Mouse (Mus musculus) ES-E14 (cell line): Measurements from ENCODE around the gene Snn. TPM values are rescaled to one million over a fixed set of nuclear protein-coding genes. Genes with fewer than 3 reads are reported as not detected.

Experiments
- DNase-seq: peaks from one replicate; pipeline ENCODE4 v3.0.0-alpha.2; 2013; ENCODE audit warnings: low read depth, low spot score
- H3K27ac ChIP-seq: 2 replicates; pipeline ENCODE4 v1.5.1; 2012; ENCODE audit warnings: low read depth, mild to moderate bottlenecking, low read length, moderate library complexity, mixed read lengths; ENCODE audit not compliant: poor library complexity, insufficient read depth, severe bottlenecking
- H3K36me3 ChIP-seq: 2 replicates; pipeline ENCODE4 v1.6.1; 2012; ENCODE audit warnings: mild to moderate bottlenecking, low read length, moderate library complexity, mixed read lengths; ENCODE audit not compliant: control insufficient read depth, poor library complexity, insufficient read depth, severe bottlenecking
- H3K4me1 ChIP-seq, 2 experiments: fragments of 150-350 bp in 1 of 2; sonication (generic) in 1 of 2; 2 replicates each; pipeline ENCODE4 v1.6.1; 2012; ENCODE audit warnings: low read length in 2 of 2, mild to moderate bottlenecking in 1 of 2, mixed read lengths in 1 of 2; ENCODE audit not compliant: control insufficient read depth in 2 of 2, insufficient read depth in 2 of 2, poor library complexity in 1 of 2
- H3K4me3 ChIP-seq, 2 experiments: fragments of 150-350 bp in 1 of 2; sonication (generic) in 1 of 2; 2 replicates each; pipeline ENCODE4 v1.5.1; 2012; ENCODE audit warnings: low read length in 2 of 2, low read depth in 1 of 2, mild to moderate bottlenecking in 1 of 2, mixed read lengths in 1 of 2; ENCODE audit not compliant: insufficient read depth in 1 of 2, poor library complexity in 1 of 2, severe bottlenecking in 1 of 2
- H3K9ac ChIP-seq: 2 replicates; pipeline ENCODE4 v1.6.1; 2012; ENCODE audit warnings: low read depth, mild to moderate bottlenecking, low read length, mixed read lengths; ENCODE audit not compliant: poor library complexity, insufficient read depth, severe bottlenecking
- H3K9me3 ChIP-seq: fragments of 150-350 bp; sonication (generic); 2 replicates; pipeline ENCODE4 v1.6.1; 2012; ENCODE audit warnings: low read depth, mild to moderate bottlenecking, low read length; ENCODE audit not compliant: control insufficient read depth, insufficient read depth
- CHD2 ChIP-seq: IDR thresholded peaks from 2 replicates; pipeline ENCODE4 v1.6.1; 2014; ENCODE audit warnings: mild to moderate bottlenecking, low read depth, low read length, inconsistent platforms
- HCFC1 ChIP-seq: IDR thresholded peaks from 2 replicates; pipeline ENCODE4 v1.6.1; 2012; ENCODE audit warnings: low read length, inconsistent platforms, borderline replicate concordance; ENCODE audit not compliant: insufficient read depth
- MAFK ChIP-seq: IDR thresholded peaks from 2 replicates; pipeline ENCODE4 v1.6.1; 2014; ENCODE audit warnings: mild to moderate bottlenecking, low read depth, low read length, inconsistent platforms; ENCODE audit not compliant: insufficient read depth
- ZC3H11A ChIP-seq: IDR thresholded peaks from 2 replicates; pipeline ENCODE4 v1.6.1; 2012; ENCODE audit warnings: low read depth, mild to moderate bottlenecking, inconsistent platforms, low read length, borderline replicate concordance
- ZNF384 ChIP-seq: IDR thresholded peaks from 2 replicates; pipeline ENCODE4 v1.6.1; 2012; ENCODE audit warnings: low read depth, low read length, inconsistent platforms
- in situ Hi-C, 2 experiments: fragments of 600-800 bp; cut with MboI; formaldehyde crosslinking; loops; one replicate each; pipeline ENCODE4 v1.15.1; 2025; ENCODE audit warnings: low sequenced_read_pairs in 2 of 2, inconsistent platforms in 1 of 2; ENCODE audit not compliant: unreplicated experiment in 2 of 2
- total RNA-seq: library from RNA; depleted of rRNA; stranded (reverse); fragments of 300-350 nt; gene quantifications from 2 replicates; pipeline ENCODE4 v1.2.3, GENCODE M21; 2012

Snn gene
- total RNA-seq, 1 experiment = 10.2 TPM

DNA sequence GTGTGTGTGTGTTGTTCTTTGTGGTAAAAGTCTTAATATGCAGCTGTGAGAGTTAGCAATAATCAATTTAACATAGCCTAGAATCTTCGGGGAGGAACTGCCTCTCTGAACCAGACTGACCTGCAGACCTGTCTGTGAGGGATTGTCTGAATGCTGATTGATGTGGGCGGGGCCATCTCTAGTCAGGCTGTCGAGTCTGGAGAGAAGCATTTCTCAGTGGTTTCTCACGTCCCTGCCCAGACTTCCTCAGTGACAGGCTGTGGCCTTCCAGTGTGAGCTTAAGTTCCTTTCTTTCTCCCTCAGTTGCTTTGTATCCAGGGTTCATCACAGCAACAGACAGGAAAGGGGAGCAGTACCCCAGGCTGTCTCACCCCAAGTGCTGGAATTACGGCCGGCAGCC is 6.3 kb upstream of the Snn start:
- no peaks in the 10 kb centered on the region for H3K36me3 ChIP-seq
- in situ Hi-C loops = no loop called here
- H3K9ac ChIP-seq = no peak overlapping the region
- H3K27ac ChIP-seq = no peak overlapping the region
- H3K4me1 ChIP-seq = peaks cover 0 to 2% of the 10 kb centered on the region in 2 experiments; a peak in 1 of 4 replicates
- no peaks in the 10 kb centered on the region for H3K9me3 ChIP-seq
- no peak for DNase-seq
- no peak for TF ChIP-seq MAFK
- no peak for TF ChIP-seq ZC3H11A
- no peak for TF ChIP-seq ZNF384
- no peak for TF ChIP-seq HCFC1
- no peak for TF ChIP-seq CHD2
- no peak overlapping the region for H3K4me3 ChIP-seq

DNA sequence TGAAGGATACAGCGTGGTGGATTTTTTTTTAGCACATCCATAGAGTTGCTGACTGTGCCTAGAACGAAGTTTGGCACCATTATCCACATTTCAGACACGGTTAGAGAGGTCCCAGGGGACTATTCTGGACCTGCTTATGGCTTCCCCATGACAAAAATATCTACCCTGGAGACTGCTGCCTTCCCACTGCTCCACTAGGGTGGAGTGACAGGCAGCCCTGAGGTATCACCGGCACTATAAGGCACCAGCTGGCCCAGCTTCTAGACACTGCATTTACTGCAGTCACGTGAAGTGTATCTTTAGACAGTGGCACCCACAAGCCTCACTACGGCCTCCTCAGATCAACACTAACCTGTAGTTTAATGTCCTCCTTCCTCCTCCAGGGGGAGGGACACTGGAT is 5.9 kb upstream of the Snn start:
- Histone ChIP-seq H3K4me3 (no peak overlapping the region), H3K4me1 (peaks cover 0 to 2% of the 10 kb centered on the region in 2 experiments; a peak in 1 of 4 replicates), H3K9me3 (no peaks in the 10 kb centered on the region), H3K9ac (no peak overlapping the region), H3K36me3 (no peaks in the 10 kb centered on the region), H3K27ac (no peak overlapping the region)
- no peak for DNase-seq
- in situ Hi-C loops = no loop called here
- TF ChIP-seq CHD2 (no peak), MAFK (no peak), ZC3H11A (no peak), HCFC1 (no peak), ZNF384 (no peak)

DNA sequence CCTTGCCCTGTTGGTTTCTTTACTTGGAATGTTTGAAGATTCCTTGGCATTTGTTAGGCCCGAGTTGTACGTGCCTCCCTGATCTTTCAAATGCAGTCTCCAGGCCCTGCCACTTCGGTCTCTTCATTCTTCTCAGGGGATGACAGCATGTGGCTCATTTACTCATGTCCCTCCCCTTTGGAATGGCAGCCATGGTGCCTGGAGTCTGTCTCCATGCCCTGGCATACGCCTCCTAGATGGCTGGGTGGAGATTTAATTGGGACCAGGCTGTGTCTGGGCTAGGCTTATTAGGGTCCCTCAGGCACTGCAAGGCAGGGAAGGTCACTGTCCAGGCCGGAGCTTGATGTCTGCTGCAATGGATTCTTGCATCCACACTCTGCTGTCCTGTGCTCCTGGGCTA is 4.8 kb upstream of the Snn start:
- no peak overlapping the region for H3K9ac ChIP-seq
- no peaks in the 10 kb centered on the region for H3K36me3 ChIP-seq
- TF ChIP-seq MAFK (no peak), HCFC1 (no peak), ZC3H11A (no peak), ZNF384 (no peak), CHD2 (no peak)
- DNase-seq = no peak
- H3K9me3 ChIP-seq = no peaks in the 10 kb centered on the region
- H3K4me3 ChIP-seq = no peak overlapping the region
- in situ Hi-C loops = no loop called here
- H3K4me1 ChIP-seq = peaks cover 0 to 2% of the 10 kb centered on the region in 2 experiments; a peak in 1 of 4 replicates
- H3K27ac ChIP-seq = no peak overlapping the region

DNA sequence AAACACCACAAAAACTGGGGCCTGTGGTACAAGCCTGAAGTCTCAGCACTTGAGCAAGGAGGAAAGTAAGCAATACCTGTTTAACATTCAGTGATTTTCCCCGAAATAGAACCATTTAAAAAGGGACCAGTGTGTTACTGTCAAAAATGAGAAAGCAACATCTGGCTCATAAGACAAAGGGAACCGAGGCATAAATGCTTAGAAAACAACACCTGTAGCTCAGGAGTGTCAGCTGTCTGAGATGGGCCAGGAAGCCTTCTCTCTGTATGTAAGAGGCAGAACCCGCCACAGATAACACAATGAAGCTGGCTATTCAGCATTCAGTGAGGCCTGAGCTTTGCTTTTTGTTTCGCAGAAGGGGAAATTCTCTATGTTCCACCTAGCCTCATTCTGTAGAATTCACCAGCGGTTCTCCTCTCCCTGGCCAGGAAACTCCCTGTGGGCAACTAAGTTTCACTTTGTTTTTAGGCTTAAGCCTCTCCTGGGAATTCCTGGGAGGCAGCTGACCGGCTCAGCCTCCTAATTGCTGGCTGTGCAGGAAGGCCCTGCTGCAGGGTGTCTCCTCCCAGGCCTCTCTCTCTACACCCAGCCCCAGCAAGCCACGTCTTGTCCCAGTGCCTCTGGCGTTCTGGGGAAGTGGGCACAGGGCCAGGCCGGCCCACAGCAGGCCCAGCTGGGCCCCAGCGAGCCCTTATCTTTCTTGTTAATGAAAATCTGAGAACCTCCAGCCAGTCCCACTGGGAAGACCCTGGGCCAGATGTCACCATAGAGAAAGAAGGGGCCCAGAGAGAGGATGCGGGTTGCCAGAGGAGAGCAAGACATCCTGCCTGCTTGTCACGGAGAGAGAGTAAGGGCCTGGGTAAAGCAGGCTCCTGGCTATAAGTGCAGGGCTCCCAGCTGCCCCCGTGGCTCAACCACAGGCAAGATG is 2.3 kb downstream of the Snn start:
- no peaks in the 10 kb centered on the region for H3K9me3 ChIP-seq
- H3K4me1 ChIP-seq = peaks cover 0 to 2% of the 10 kb centered on the region in 2 experiments; a peak in 1 of 4 replicates
- TF ChIP-seq ZC3H11A (no peak), CHD2 (no peak), ZNF384 (no peak), HCFC1 (no peak), MAFK (no peak)
- no peak overlapping the region; the same call in 1 of the 2 replicates for H3K27ac ChIP-seq
- in situ Hi-C loops = no loop called here
- H3K36me3 ChIP-seq = no peaks in the 10 kb centered on the region
- DNase-seq = no peak
- no peak overlapping the region for H3K4me3 ChIP-seq
- no peak overlapping the region for H3K9ac ChIP-seq
